Mouse (Mus musculus): ENCODE measurements at regions not wholly inside any gene's neighbourhood (a gene's known extent, or its start where the extent isn't known, plus 50 kb on each side); places are given as distances from the start of the nearest gene placed in this dataset.

DNA sequence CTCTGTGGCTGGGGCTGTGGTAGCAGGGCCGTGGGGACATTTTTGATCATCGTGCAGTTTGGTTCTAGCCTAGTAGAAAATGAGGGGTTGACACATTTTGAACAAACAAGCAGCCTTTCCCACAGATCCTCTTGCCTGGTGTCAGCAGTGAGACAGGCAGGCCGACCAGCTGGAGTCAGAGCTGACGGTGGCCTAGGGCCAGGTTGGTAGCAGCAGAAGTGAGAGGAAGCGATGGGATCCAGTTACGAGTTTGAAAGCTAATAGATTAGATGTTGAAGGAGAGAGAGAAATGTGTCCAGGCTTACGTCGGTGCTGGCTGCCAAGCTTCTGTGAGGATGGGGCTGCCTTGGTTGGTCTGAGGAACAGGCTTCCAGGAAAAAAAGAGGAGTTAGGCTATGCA is 134.1 kb upstream of the Grik3 start:
- no peak for ATAC-seq (replicated peaks; ENCODE audit: poor library complexity)

GRCm38 (mm10) chr4:125354742-125355141 is 135.8 kb upstream of the Grik3 start:
- ATAC-seq (replicated peaks; ENCODE audit: poor library complexity): no peak

DNA sequence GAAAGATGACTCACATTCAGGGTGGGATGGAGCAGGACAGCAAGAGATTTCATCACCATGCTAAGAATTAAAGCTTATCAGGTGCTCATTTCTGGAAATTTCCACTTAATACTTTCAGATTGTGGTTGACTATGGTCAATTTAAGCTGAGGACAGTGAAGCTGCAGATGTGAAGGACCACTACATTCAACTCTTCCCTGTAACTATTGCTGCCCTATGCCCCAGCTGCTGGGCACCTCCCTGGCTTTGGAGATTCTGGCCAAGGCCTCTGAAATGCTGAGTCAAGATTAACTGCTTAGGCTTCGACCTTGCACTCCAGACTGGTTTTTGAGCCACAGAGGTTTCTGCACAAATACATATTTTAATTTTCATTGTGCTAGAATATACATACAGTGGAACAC is 140.4 kb upstream of the Grik3 start:
- no peak for ATAC-seq (replicated peaks; ENCODE audit: poor library complexity)

- ATAC-seq (replicated peaks; ENCODE audit: poor library complexity): no peak
Measured at GRCm38 (mm10) chr4:125339056-125339455, 151.4 kb upstream of the Grik3 start.

DNA sequence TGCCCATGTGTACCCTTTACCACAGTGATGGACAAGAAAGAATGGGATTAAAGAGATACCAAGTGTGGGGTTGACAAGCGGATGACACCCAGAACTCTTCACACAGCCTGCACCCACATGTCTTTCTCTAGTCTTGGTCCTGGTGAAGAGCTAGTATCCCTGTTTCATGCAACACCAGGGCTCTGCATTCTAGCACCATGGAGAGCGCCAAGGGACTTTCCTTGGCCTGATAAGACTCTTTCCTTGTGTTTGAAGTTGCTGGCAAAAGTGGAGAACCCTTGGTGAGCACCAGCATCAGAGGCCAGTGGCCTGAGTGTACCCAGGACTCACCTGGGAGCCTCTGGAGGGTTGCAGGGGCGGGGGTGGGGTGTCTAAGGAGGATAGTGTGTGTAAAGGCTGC is 161.7 kb upstream of the Grik3 start:
- no peak for ATAC-seq (replicated peaks; ENCODE audit: poor library complexity)

GRCm38 (mm10) chr4:125324495-125324894 is 166.0 kb upstream of the Grik3 start:
- no peak for ATAC-seq (replicated peaks; ENCODE audit: poor library complexity)

- ATAC-seq (replicated peaks; ENCODE audit: poor library complexity): no peak
Measured at GRCm38 (mm10) chr4:125319343-125319742, 171.2 kb upstream of the Grik3 start.

GRCm38 (mm10) chr4:125318293-125318692 is 172.2 kb upstream of the Grik3 start:
- no peak for ATAC-seq (replicated peaks; ENCODE audit: poor library complexity)

DNA sequence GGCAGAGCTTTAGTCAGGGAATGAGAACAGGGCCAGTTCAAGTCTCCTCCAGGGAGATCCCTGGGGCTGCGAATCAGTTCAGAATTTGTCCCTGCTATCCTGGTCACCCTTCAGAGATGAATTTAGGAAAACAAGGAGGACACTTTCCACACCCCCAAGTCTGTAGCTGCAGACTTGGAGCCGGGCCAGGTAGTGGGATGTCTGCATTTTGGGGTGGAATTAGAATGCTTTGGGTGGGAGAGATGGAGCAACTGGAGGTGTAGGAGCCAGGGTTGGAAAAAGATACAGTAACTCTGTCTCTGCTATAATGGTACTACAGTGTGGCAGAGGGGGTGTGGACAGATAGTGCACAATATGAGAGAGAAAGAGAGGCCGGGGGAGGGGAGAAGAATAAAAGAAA is 173.6 kb upstream of the Grik3 start:
- ATAC-seq (replicated peaks; ENCODE audit: poor library complexity): no peak

DNA sequence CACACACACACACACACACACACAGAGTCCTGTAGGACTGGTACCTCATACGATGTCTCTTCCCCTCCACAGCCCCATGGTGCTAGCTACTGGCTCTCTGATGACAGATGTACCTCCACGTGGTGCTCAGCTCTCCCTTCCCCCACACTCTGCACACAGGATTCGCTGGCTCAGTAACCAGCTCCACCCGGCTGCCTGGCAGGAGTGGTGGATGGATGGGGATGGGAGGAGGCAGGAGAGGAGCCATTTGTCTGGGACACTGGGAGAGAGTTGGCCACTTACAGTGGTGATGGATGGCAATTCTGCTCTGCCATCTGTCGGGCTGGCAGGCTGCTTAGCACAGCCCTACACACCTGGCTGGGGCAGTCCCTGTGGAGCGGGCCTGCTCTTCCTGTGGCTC is 174.7 kb upstream of the Grik3 start:
- no peak for ATAC-seq (replicated peaks; ENCODE audit: poor library complexity)

DNA sequence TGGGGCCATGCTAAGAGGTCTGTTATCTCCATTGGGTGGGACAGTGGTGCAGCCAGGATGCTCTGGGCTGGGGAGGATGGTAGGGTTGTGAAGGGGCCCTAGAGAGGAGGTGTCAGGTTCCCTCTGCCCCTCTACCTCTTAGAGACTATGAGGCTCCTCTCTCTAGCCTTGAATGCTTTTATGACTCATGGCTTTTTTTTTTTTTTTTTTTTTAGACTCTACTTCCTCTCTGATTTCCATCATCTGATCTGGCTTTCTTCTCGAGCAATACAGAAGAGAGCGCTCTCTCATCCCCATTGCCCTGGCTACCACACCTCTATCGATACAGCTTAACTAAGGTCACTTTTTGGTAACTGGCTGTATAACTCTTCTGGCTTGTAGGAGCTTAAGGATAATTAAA is 176.6 kb upstream of the Grik3 start:
- ATAC-seq (replicated peaks; ENCODE audit: poor library complexity): no peak

GRCm38 (mm10) chr4:125313252-125313651 is 177.2 kb upstream of the Grik3 start:
- no peak for ATAC-seq (replicated peaks; ENCODE audit: poor library complexity)

- no peak for ATAC-seq (replicated peaks; ENCODE audit: poor library complexity)
Measured at GRCm38 (mm10) chr4:125308171-125308570, 180.5 kb upstream of the Zc3h12a start.

DNA sequence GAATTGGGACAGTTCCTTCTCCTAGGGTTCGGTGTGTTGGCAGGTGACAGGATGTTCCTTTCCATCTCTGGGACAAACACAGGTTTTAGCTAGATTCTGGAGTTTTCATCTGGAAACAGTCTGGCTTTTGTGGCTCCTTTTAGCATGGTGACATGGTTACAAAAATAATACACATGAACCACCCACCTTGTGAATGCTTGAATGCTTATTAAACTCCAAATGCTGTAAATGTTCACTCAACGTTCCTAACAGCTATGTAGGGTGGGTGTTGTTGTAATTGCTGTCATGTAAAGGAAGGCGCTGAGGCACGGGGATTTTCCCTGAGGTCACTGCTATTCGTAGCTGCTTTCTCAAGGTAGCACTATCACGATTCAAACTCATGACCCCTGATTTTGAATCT is 178.1 kb upstream of the Zc3h12a start:
- ATAC-seq (replicated peaks; ENCODE audit: poor library complexity): no peak

DNA sequence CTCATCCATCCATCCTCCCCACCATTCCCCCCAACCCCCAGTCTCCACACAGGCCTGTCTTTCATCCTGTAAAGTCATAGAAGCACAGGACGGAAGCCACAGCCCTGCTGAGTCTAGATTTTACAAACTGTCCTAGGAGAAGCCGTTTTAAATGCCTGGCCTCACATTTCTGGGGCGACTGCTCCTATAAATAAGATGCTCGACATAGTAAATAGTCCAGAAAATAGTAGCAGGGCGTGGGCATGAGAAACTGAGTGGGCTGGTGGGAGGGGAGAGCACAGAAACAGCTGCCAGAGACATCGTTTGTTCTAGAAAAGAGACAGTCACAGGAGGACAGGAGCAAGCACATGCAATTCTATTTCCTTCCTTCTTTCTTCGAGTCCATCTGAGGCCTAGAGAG is 175.0 kb upstream of the Zc3h12a start:
- no peak for ATAC-seq (replicated peaks; ENCODE audit: poor library complexity)

DNA sequence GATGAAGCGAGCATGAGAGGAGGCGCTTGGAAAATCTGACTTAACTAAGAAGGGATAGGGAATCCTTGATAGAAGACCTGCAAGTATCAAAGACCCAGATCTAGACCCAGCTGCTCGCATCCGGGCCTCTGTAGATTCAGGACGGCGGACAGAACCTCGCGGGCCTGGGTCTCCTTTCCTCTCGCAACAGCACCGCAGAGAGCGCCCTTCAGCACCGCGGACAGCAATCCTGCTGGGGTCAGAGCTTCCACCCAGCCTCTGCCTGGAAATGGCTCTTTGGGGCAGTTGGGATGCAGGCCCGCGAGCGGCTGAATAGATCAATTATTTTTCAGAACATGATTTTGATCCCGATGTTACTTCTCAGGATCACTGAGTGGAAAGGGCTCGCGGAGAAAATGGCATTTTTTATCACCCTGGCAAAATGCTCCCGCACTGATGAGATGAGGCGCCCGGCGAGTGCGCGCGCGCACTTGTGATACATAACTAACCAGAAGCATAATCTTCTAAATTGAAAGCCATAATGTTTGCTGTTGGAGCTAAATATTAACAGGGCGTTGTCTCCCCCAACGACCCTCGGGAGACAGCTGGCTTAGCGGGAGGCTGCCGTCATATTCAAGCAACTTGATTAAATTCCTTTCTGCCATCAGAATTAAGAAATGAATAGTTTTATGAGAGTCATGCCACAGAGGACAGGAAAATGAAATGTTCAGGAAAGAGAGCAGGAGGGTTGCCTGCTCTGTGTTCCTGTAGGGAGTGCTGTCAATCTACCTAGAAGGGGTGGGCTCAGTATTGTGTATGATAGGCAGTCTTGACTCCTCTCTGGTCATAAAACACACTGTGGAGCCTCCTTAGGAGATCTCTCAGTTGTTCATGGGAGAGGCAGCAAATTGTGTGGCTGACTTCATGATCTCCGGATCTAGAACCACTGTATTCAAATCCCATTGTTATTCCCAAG is 173.1 kb upstream of the Zc3h12a start:
- ATAC-seq (replicated peaks; ENCODE audit: poor library complexity): peak; percentile 70

- ATAC-seq (replicated peaks; ENCODE audit: poor library complexity): peak; percentile 71
Measured at GRCm38 (mm10) chr4:125290761-125291160, 163.1 kb upstream of the Zc3h12a start.

DNA sequence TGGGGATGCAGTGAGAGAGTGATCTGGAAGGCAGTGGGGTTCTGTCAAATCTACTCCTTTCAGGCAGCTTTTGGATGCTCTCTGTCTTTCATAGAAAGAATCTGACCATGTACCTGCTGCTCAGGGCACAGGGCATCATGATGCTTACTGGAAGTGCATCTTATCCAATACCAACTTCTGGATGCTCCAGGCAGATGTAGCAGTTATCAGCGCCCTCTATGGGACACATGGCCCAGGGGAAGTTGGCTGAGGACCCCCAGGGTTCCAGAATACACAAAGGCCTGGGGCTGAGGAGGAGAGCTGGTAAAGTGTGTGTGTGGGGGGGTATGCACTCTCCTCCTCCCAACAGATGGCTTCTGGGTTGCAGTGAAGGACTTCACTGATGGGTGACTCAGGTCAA is 162.1 kb upstream of the Zc3h12a start:
- no peak for ATAC-seq (replicated peaks; ENCODE audit: poor library complexity)

DNA sequence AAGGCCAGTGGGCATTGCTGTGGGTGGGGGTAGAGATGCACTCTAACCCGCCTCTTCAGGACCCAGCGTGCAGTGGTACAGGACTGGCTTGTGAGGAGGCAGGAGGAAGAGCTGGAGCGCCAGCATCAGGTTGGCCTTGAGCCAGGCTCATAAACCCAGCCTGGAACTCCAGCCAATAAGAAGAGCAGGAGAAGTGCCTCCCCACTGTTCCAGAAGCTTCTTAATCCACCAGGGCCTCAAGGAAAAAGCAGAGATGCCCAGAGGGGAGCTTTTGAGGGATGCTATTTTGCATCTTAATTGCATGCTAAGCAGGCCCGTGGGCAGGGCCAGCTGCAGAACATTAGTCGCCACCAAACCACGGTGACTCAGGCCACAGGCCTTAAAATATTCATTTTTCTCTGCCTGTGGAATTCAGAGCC is 161.4 kb upstream of the Zc3h12a start:
- ATAC-seq (replicated peaks; ENCODE audit: poor library complexity): no peak

DNA sequence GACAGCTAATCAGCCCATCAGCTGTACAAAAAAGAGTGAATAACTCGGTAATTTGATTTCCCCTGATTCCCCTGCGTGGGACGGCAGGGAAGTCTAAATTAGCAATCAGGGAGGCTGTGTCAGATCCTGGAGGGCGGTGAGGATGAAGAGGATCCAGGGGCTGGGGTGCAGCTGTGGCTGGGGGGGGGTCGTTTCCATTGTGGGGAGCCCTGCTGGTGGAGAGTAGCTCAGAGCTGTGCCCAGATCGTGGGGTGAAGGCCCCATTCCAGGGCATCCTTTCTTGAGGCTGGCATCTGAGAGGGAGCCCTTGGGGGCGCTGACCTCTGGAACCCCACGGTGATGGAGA is 155.3 kb upstream of the Zc3h12a start:
- ATAC-seq (replicated peaks; ENCODE audit: poor library complexity): no peak

DNA sequence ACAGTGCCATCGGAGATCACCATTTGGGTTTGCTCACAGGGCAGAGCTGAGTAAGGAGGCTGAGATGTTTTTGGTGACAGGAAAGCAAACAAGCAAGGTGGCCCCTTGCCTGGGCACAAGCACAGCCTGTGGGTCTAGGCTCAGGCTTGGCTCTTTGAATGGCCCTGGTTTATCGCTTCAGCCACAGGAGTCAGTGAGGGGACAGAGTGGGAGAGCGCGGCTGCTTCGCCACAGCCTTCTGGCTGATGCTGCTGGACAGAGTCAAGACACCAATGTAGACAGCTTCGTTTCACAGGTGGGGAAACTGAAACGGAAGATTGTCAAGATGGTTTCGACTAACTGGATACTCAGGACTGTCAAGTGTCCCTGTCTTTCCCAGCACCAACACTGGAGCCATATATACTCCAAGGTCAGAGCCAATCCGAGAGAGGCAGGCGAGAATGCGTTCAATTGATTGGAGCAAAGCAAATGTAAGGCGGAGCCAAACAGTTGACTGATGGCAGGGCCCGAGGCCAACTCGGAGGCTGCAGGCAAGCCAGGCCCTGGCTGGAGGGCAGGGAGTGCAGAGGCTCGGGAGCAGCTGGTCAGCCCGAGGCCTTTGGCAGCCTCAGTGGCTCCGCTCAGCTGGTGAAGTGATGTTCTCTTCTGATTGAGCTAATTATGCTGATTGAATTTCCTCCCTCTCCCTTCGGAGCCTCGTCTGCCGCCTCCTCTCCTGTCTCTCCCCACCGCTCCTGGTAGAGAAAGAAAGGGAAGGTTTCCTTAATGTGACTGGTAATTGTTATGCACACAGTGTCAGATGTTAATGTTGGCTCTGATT is 154.7 kb upstream of the Zc3h12a start:
- no peak for ATAC-seq (replicated peaks; ENCODE audit: poor library complexity)

GRCm38 (mm10) chr4:125279165-125279564 is 151.5 kb upstream of the Zc3h12a start:
- ATAC-seq (replicated peaks; ENCODE audit: poor library complexity): no peak
